Mouse (Mus musculus): ENCODE measurements around the gene Zxdc.

GRCm38 (mm10) chr6:90359445-90359844 lies 9.8 kb upstream of the Zxdc start:
- no peak for TF ChIP-seq CTCF (IDR thresholded peaks at IDR 0.05; ENCODE audit: borderline replicate concordance, extremely low read depth, insufficient read depth, insufficient read length)
- no peak for TF ChIP-seq POLR2A (IDR thresholded peaks at IDR 0.05; ENCODE audit: borderline replicate concordance, extremely low read depth, insufficient read depth, insufficient read length, poor library complexity, severe bottlenecking)
